Mouse (Mus musculus) common myeloid progenitor, adult 5-6 weeks (primary cell): ENCODE data around the gene Gm49711. TPM values are rescaled to one million over a fixed set of nuclear protein-coding genes. Genes with fewer than 3 reads are reported as not detected.

Experiments used
- ATAC-seq: replicated peaks from 2 replicates; pipeline ENCODE4 v1.8.0; 2016; ENCODE audit warnings: low read depth, mild to moderate bottlenecking, moderate TSS enrichment, inconsistent platforms; ENCODE audit not compliant: poor library complexity, severe bottlenecking
- total RNA-seq: library from RNA; stranded (forward); fragments of 200-1000, 187-1606 nt; gene quantifications from 2 replicates; pipeline ENCODE4 v1.2.3, GENCODE M21; 2017

Gene Gm49711
- total RNA-seq, 1 experiment from 2014 or later, result not detected

- ATAC-seq, result no peak
Measured at GRCm38 (mm10) chr16:92235222-92235621, 177.1 kb downstream of the Gm49711 start.

Other genes with a start within 250 kb of the Gm49711 start
- 30.2 and 34.8 TPM in 2 replicates for gene Mrps6, start within 50 bp of the Gm49711 start, total RNA-seq
- gene Slc5a3, start within 50 bp of the Gm49711 start, total RNA-seq, result 6.2 and 8.0 TPM in 2 replicates
- not detected in 2 replicates for gene Kcne2, start 234.1 kb downstream of the Gm49711 start, total RNA-seq
- gene Smim11, start 243.0 kb downstream of the Gm49711 start, total RNA-seq, result 144 and 171 TPM in 2 replicates